24 mouse cellular contexts compared by ENCODE assay signal in the genomic region with DNA sequence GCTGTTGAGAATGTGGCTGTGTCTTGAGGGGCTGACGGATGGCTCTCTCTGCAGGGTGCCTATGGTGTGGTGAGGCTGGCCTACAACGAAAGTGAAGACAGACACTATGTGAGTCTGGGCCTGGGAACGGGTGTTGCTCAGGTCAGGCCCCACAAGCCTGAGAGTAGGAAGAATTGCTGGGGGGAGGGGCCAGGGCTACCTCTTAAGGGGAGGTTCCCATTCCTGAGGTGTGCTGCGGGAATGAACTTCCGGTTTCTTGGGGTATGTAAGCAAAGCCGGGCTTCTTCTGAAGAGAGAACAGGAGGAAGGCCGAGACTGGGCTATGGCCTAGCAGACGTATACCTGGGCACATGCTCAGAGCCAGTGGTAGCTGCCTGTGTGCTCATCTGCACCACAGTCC. TPM values are rescaled to one million over a fixed set of nuclear protein-coding genes. Genes with fewer than 3 reads are reported as not detected.
DNase-seq lines count a peak whose midpoint lies in the region; ATAC-seq lines count a peak whose summit lies in the region.
"Had no signal": no experiment of that assay in that cellular context is flagged by ENCODE, and none has a peak within 500 bp of the region (broad histone marks: within the 10 kb centered on the region; RNA-seq: fewer than 3 reads in every experiment).

No protein-coding gene starts in this region.

- H3K27ac ChIP-seq in heart, embryonic 10.5 days = peak overlapping the region; percentile 37
- H3K27ac ChIP-seq in heart, embryonic 11.5 days (ENCODE audit: low read depth, low read length) = no peak overlapping the region
- no peak overlapping the region for H3K27ac ChIP-seq in intestine, embryonic 16.5 days (ENCODE audit: low read length)
- H3K27ac ChIP-seq in lung, embryonic 16.5 days (ENCODE audit: low read length) = no peak overlapping the region
- peak overlapping the region; percentile 11; the same call in 1 of the 2 replicates for H3K27ac ChIP-seq in stomach, embryonic 16.5 days (ENCODE audit: low read length)
- H3K27ac ChIP-seq: forebrain, embryonic 15.5 days; hindbrain, embryonic 13.5 days; midbrain, embryonic 10.5 days; neural tube, embryonic 15.5 days had no signal

- no peaks in the 10 kb centered on the region for H3K9me3 ChIP-seq in heart, embryonic 10.5 days
- no peaks in the 10 kb centered on the region for H3K9me3 ChIP-seq in heart, embryonic 11.5 days (replicated peaks; ENCODE audit: control insufficient read depth, low read length)
- no peaks in the 10 kb centered on the region for H3K9me3 ChIP-seq in intestine, embryonic 16.5 days (ENCODE audit: control insufficient read depth, low read length)
- no peaks in the 10 kb centered on the region for H3K9me3 ChIP-seq in lung, embryonic 16.5 days (ENCODE audit: control insufficient read depth, low read length)
- H3K9me3 ChIP-seq in stomach, embryonic 16.5 days (replicated peaks; ENCODE audit: control insufficient read depth, low read length) = no peaks in the 10 kb centered on the region
- H3K9me3 ChIP-seq: forebrain, embryonic 15.5 days; hindbrain, embryonic 13.5 days; midbrain, embryonic 10.5 days; neural tube, embryonic 15.5 days had no signal

- ATAC-seq in heart, embryonic 11.5 days (replicated peaks; ENCODE audit: insufficient number of reproducible peaks, low FRiP score, low TSS enrichment) = no peak
- ATAC-seq in intestine, embryonic 16.5 days = peak; percentile 21
- ATAC-seq in lung, embryonic 16.5 days (ENCODE audit: low read depth) = peak; percentile 8; the same call in 1 of the 2 replicates
- ATAC-seq in stomach, embryonic 16.5 days (ENCODE audit: insufficient read depth, low FRiP score) = no peak
- ATAC-seq: CD4-positive, CD25-positive, alpha-beta regulatory T cell, adult 4 months; forebrain, embryonic 15.5 days; liver, postnatal 0 days had no signal

- no peak overlapping the region for H3K4me2 ChIP-seq in heart, embryonic 11.5 days
- H3K4me2 ChIP-seq in intestine, embryonic 16.5 days (ENCODE audit: low read depth, low read length) = 0 out of 2 replicates have a peak overlapping the region, but pooled peaks have one; percentile 1
- H3K4me2 ChIP-seq in lung, embryonic 16.5 days (ENCODE audit: low read depth, low read length) = no peak overlapping the region
- no peak overlapping the region for H3K4me2 ChIP-seq in stomach, embryonic 16.5 days (ENCODE audit: low read depth, low read length)
- H3K4me2 ChIP-seq: forebrain, embryonic 15.5 days; hindbrain, embryonic 13.5 days; neural tube, embryonic 15.5 days had no signal

- 40% methylated on average over 8 of the region's 8 CpGs for WGBS in heart, embryonic 10.5 days
- WGBS in heart, embryonic 11.5 days (ENCODE audit: insufficient replicate concordance) = 36% methylated on average over 8 of the region's 8 CpGs
- 31% methylated on average over 8 of the region's 8 CpGs for WGBS in intestine, embryonic 16.5 days
- WGBS in lung, embryonic 16.5 days = 34% methylated on average over 8 of the region's 8 CpGs
- WGBS in stomach, embryonic 16.5 days = 49% methylated on average over 8 of the region's 8 CpGs

- no peak overlapping the region for H3K9ac ChIP-seq in heart, embryonic 11.5 days (ENCODE audit: low read depth, low read length)
- H3K9ac ChIP-seq in intestine, embryonic 16.5 days (ENCODE audit: low read depth, low read length) = peak overlapping the region; percentile 6; the same call in 1 of the 2 replicates
- peak overlapping the region; percentile 48 for H3K9ac ChIP-seq in lung, embryonic 16.5 days (ENCODE audit: low read length)
- peak overlapping the region; percentile 29; the same call in 1 of the 2 replicates for H3K9ac ChIP-seq in stomach, embryonic 16.5 days (ENCODE audit: low read length)
- H3K9ac ChIP-seq: forebrain, embryonic 15.5 days; hindbrain, embryonic 13.5 days; liver, postnatal 0 days; neural tube, embryonic 15.5 days had no signal

- H3K36me3 ChIP-seq in heart, embryonic 10.5 days = no peaks in the 10 kb centered on the region
- no peaks in the 10 kb centered on the region for H3K36me3 ChIP-seq in heart, embryonic 11.5 days (ENCODE audit: control insufficient read depth, insufficient read depth, low read length)
- no peaks in the 10 kb centered on the region for H3K36me3 ChIP-seq in intestine, embryonic 16.5 days (ENCODE audit: control insufficient read depth, insufficient read depth, low read length)
- no peaks in the 10 kb centered on the region for H3K36me3 ChIP-seq in lung, embryonic 16.5 days (ENCODE audit: control insufficient read depth, insufficient read depth, low read length)
- no peaks in the 10 kb centered on the region for H3K36me3 ChIP-seq in stomach, embryonic 16.5 days (ENCODE audit: control insufficient read depth, insufficient read depth, low read length)
- H3K36me3 ChIP-seq: midbrain, embryonic 10.5 days had no signal

- H3K4me3 ChIP-seq in heart, embryonic 10.5 days = no peak overlapping the region
- H3K4me3 ChIP-seq in heart, embryonic 11.5 days (ENCODE audit: low read depth, low read length) = no peak overlapping the region
- no peak overlapping the region for H3K4me3 ChIP-seq in intestine, embryonic 16.5 days (ENCODE audit: low read length)
- H3K4me3 ChIP-seq in lung, embryonic 16.5 days (ENCODE audit: low read length) = no peak overlapping the region
- H3K4me3 ChIP-seq in stomach, embryonic 16.5 days (replicated peaks; ENCODE audit: low read length) = no peak overlapping the region
- H3K4me3 ChIP-seq: forebrain, embryonic 15.5 days; hindbrain, embryonic 13.5 days; midbrain, embryonic 10.5 days; neural tube, embryonic 15.5 days had no signal

- DNase-seq in heart, embryonic 10.5 days (ENCODE audit: low spot score) = no peak
- DNase-seq in spleen, adult 12 weeks (ENCODE audit: low spot score) = no peak
- DNase-seq in layer of hippocampus, postnatal 14 days (ENCODE audit: low spot score in 2 of 2) = no peak
- DNase-seq in urinary bladder, adult 18-20 months (ENCODE audit: low spot score in 2 of 2) = no peak
- DNase-seq: adrenal gland, postnatal 25 days; cerebellum, adult 18-20 months; heart, adult 18-20 months; heart, postnatal 14 days; kidney, adult 2 months; kidney, postnatal 36 days; liver; liver, postnatal 0 days; retina, postnatal 1 day; right cerebral cortex, postnatal 4 days; thymus, adult 18-20 months had no signal

- H3K4me1 ChIP-seq in heart, embryonic 10.5 days = peaks cover 54% of the 10 kb centered on the region
- H3K4me1 ChIP-seq in heart, embryonic 11.5 days (ENCODE audit: control insufficient read depth, insufficient read depth, low read length) = peaks cover 25% of the 10 kb centered on the region
- peaks cover 28% of the 10 kb centered on the region for H3K4me1 ChIP-seq in intestine, embryonic 16.5 days (ENCODE audit: control insufficient read depth, insufficient read depth, low read length)
- H3K4me1 ChIP-seq in lung, embryonic 16.5 days (replicated peaks; ENCODE audit: control insufficient read depth, insufficient read depth, low read length) = peaks cover 28% of the 10 kb centered on the region
- peaks cover 33% of the 10 kb centered on the region for H3K4me1 ChIP-seq in stomach, embryonic 16.5 days (ENCODE audit: control insufficient read depth, insufficient read depth, low read length)

- H3K27me3 ChIP-seq in heart, embryonic 10.5 days (ENCODE audit: insufficient read depth, poor library complexity, severe bottlenecking) = peaks cover 18% of the 10 kb centered on the region
- peaks cover 3% of the 10 kb centered on the region; the same call in 1 of the 2 replicates for H3K27me3 ChIP-seq in heart, embryonic 11.5 days (ENCODE audit: control insufficient read depth, insufficient read depth, low read length)
- no peaks in the 10 kb centered on the region for H3K27me3 ChIP-seq in intestine, embryonic 16.5 days (replicated peaks; ENCODE audit: control insufficient read depth, insufficient read depth, low read length)
- no peaks in the 10 kb centered on the region for H3K27me3 ChIP-seq in lung, embryonic 16.5 days (ENCODE audit: control insufficient read depth, insufficient read depth, low read depth, low read length)
- H3K27me3 ChIP-seq in stomach, embryonic 16.5 days (ENCODE audit: control insufficient read depth, insufficient read depth, low read length) = no peaks in the 10 kb centered on the region
- H3K27me3 ChIP-seq: forebrain, embryonic 15.5 days; hindbrain, embryonic 13.5 days; neural tube, embryonic 15.5 days had no signal

RNA-seq across cellular contexts. Expression of a gene that starts 8.2 kb away (rescaled TPM):
- 2.2 and 3.4 TPM in 2 replicates for polyA plus RNA-seq in heart, embryonic 10.5 days (2016; fragmentation: Nextera tagmentation; extraction: Ambion mirVana)
- 1.3 and 1.5 TPM in 2 replicates for polyA plus RNA-seq in heart, embryonic 11.5 days (2014; fragmentation: Nextera tagmentation; extraction: Ambion mirVana)
- 8.1 and 8.9 TPM in 2 replicates for polyA plus RNA-seq in intestine, embryonic 16.5 days (2015; fragmentation: Nextera tagmentation; extraction: Ambion mirVana)
- polyA plus RNA-seq in lung, embryonic 16.5 days (2015; fragmentation: Nextera tagmentation; extraction: Ambion mirVana) = 7.3 and 7.5 TPM in 2 replicates
- 13.9 and 15.5 TPM in 2 replicates for polyA plus RNA-seq in stomach, embryonic 16.5 days (2015; fragmentation: Nextera tagmentation; extraction: Ambion mirVana)
- total RNA-seq in layer of hippocampus, postnatal 14 days (2021) = 10 to 100 TPM; 80.5 to 82.7 TPM

RNA-seq across cellular contexts. Expression of a gene that starts 20.6 kb away (rescaled TPM):
- 11.2 and 11.6 TPM in 2 replicates for polyA plus RNA-seq in heart, embryonic 10.5 days (2016; fragmentation: Nextera tagmentation; extraction: Ambion mirVana)
- polyA plus RNA-seq in heart, embryonic 11.5 days (2014; fragmentation: Nextera tagmentation; extraction: Ambion mirVana) = 9.6 and 10.3 TPM in 2 replicates
- 7.7 and 8.3 TPM in 2 replicates for polyA plus RNA-seq in intestine, embryonic 16.5 days (2015; fragmentation: Nextera tagmentation; extraction: Ambion mirVana)
- 11.2 and 11.7 TPM in 2 replicates for polyA plus RNA-seq in lung, embryonic 16.5 days (2015; fragmentation: Nextera tagmentation; extraction: Ambion mirVana)
- polyA plus RNA-seq in stomach, embryonic 16.5 days (2015; fragmentation: Nextera tagmentation; extraction: Ambion mirVana) = 10.8 and 11.1 TPM in 2 replicates
- 1 to 10 TPM; 9.4 to 9.7 TPM for total RNA-seq in layer of hippocampus, postnatal 14 days (2021)

RNA-seq across cellular contexts. Expression of a gene that starts 28.1 kb away (rescaled TPM):
- 2.6 and 4.8 TPM in 2 replicates for polyA plus RNA-seq in heart, embryonic 10.5 days (2016; fragmentation: Nextera tagmentation; extraction: Ambion mirVana)
- polyA plus RNA-seq in heart, embryonic 11.5 days (2014; fragmentation: Nextera tagmentation; extraction: Ambion mirVana) = 2.9 and 4.0 TPM in 2 replicates
- 15.7 and 16.5 TPM in 2 replicates for polyA plus RNA-seq in intestine, embryonic 16.5 days (2015; fragmentation: Nextera tagmentation; extraction: Ambion mirVana)
- 2.2 and 2.6 TPM in 2 replicates for polyA plus RNA-seq in lung, embryonic 16.5 days (2015; fragmentation: Nextera tagmentation; extraction: Ambion mirVana)
- polyA plus RNA-seq in stomach, embryonic 16.5 days (2015; fragmentation: Nextera tagmentation; extraction: Ambion mirVana) = 25.4 and 30.6 TPM in 2 replicates
- under 1 TPM; 0.65 to 0.83 TPM for total RNA-seq in layer of hippocampus, postnatal 14 days (2021)

Comparison
In these comparisons a context has a peak if more than half of its experiments do, and no peak if none do; other contexts are left out.
1. H3K27ac ChIP-seq: peak in heart, embryonic 10.5 days (single experiment) and stomach, embryonic 16.5 days (single experiment); none in heart, embryonic 11.5 days (single experiment), intestine, embryonic 16.5 days (single experiment) and lung, embryonic 16.5 days (single experiment).
2. ATAC-seq: peak in intestine, embryonic 16.5 days (single experiment) and lung, embryonic 16.5 days (single experiment); none in heart, embryonic 11.5 days (single experiment) and stomach, embryonic 16.5 days (single experiment).